9 mouse cellular contexts compared by ENCODE assay signal in genomic region chr9:51103808-51104514, GRCm38 (mm10). TPM values are rescaled to one million over a fixed set of nuclear protein-coding genes. Genes with fewer than 3 reads are reported as not detected.
DNase-seq lines count a peak whose midpoint lies in the region; ATAC-seq and TF ChIP-seq lines count a peak whose summit lies in the region.
"Had no signal": no experiment of that assay in that cellular context is flagged by ENCODE, and none has a peak within 500 bp of the region (broad histone marks: within the 10 kb centered on the region; RNA-seq: fewer than 3 reads in every experiment).

No protein-coding gene starts in this region.

- H3K9ac ChIP-seq in lung, embryonic 14.5 days, result peak overlapping the region; percentile 66

- no peak for TF ChIP-seq CTCF in lung, embryonic 14.5 days (IDR thresholded peaks at IDR 0.05; ENCODE audit: low read depth)

- no peak overlapping the region for H3K27ac ChIP-seq in lung, embryonic 14.5 days (ENCODE audit: low read depth)

- ATAC-seq in megakaryocyte, adult 5-6 weeks (ENCODE audit: poor library complexity, severe bottlenecking), result no peak
- ATAC-seq in lung, embryonic 14.5 days (ENCODE audit: insufficient read depth), result peak; percentile 73

- peak overlapping the region; percentile 99 for H3K4me2 ChIP-seq in lung, embryonic 14.5 days

- DNase-seq in cerebellum, adult 8-10 months, result peak; percentile 11
- peak; percentile 8 for DNase-seq in gastrocnemius, postnatal 25 days
- DNase-seq in kidney, adult 18-20 months, result peak; percentile 21
- peak; percentile 67 for DNase-seq in lung, embryonic 14.5 days
- peak; percentile 73 for DNase-seq in retina, postnatal 1 day
- DNase-seq in frontal cortex, adult 2 months (ENCODE audit: extremely low spot score in 1 of 2, low spot score in 1 of 2), result no peak

- H3K9me3 ChIP-seq in megakaryocyte, embryonic 14.5 days, result peaks cover 6% of the 10 kb centered on the region
- no peaks in the 10 kb centered on the region for H3K9me3 ChIP-seq in lung, embryonic 14.5 days (ENCODE audit: low read depth, low read length)

- WGBS in lung, embryonic 14.5 days, result 12% methylated on average over 30 of the region's 30 CpGs

- no peaks in the 10 kb centered on the region for H3K36me3 ChIP-seq in megakaryocyte, embryonic 14.5 days (replicated peaks; ENCODE audit: low read length)
- H3K36me3 ChIP-seq in lung, embryonic 14.5 days (ENCODE audit: insufficient read depth), result no peaks in the 10 kb centered on the region

- peaks cover 57% of the 10 kb centered on the region for H3K27me3 ChIP-seq in megakaryocyte, embryonic 14.5 days (replicated peaks)
- H3K27me3 ChIP-seq in lung, embryonic 14.5 days (ENCODE audit: insufficient read depth, low read length), result peaks cover 8% of the 10 kb centered on the region; the same call in 1 of the 2 replicates

- peaks cover 29% of the 10 kb centered on the region for H3K4me1 ChIP-seq in megakaryocyte, embryonic 14.5 days
- H3K4me1 ChIP-seq in lung, embryonic 14.5 days (ENCODE audit: insufficient read depth), result no peaks in the 10 kb centered on the region; the same call in 1 of the 2 replicates

- peak overlapping the region; percentile 89 for H3K4me3 ChIP-seq in megakaryocyte, embryonic 14.5 days (replicated peaks)
- H3K4me3 ChIP-seq in lung, embryonic 14.5 days (ENCODE audit: low read depth, low read length), result peak overlapping the region; percentile 56

RNA-seq across cellular contexts. Expression of gene 4833427G06Rik, which starts 2.1 kb away (rescaled TPM):
- polyA plus RNA-seq in megakaryocyte, embryonic 14.5 days (2012; ENCODE audit: insufficient read depth, low replicate concordance), result not detected in 2 replicates
- total RNA-seq in megakaryocyte, adult 5-6 weeks (2015), result not detected in 2 replicates
- total RNA-seq in megakaryocyte, adult 5-6 weeks (2017), result not detected in 2 replicates
- not detected for total RNA-seq in gastrocnemius, postnatal 25 days (2021)
- polyA plus RNA-seq in lung, embryonic 14.5 days (2014; fragmentation: Nextera tagmentation; extraction: Ambion mirVana), result 0.58 TPM in 1 of 2 replicates, not detected in the other
- polyA plus RNA-seq in frontal cortex, adult 2 months (2012; rRNA removed), result not detected in 2 replicates

RNA-seq across cellular contexts. Expression of gene Layn, which starts 27.1 kb away (rescaled TPM):
- polyA plus RNA-seq in megakaryocyte, embryonic 14.5 days (2012; ENCODE audit: insufficient read depth, low replicate concordance), result 5.9 and 16.2 TPM in 2 replicates
- 5.9 and 8.1 TPM in 2 replicates for total RNA-seq in megakaryocyte, adult 5-6 weeks (2015)
- 16.3 and 20.6 TPM in 2 replicates for total RNA-seq in megakaryocyte, adult 5-6 weeks (2017)
- total RNA-seq in gastrocnemius, postnatal 25 days (2021), result 1 to 10 TPM in 1 of 2 experiments, under 1 TPM in 1; 0.64 to 2.8 TPM
- 5.4 and 7.3 TPM in 2 replicates for polyA plus RNA-seq in lung, embryonic 14.5 days (2014; fragmentation: Nextera tagmentation; extraction: Ambion mirVana)
- polyA plus RNA-seq in frontal cortex, adult 2 months (2012; rRNA removed), result 3.9 and 4.8 TPM in 2 replicates

RNA-seq across cellular contexts. Expression of gene Btg4, which starts 43.3 kb away (rescaled TPM):
- polyA plus RNA-seq in megakaryocyte, embryonic 14.5 days (2012; ENCODE audit: insufficient read depth, low replicate concordance), result not detected in 2 replicates
- not detected in 2 replicates for total RNA-seq in megakaryocyte, adult 5-6 weeks (2015)
- not detected in 2 replicates for total RNA-seq in megakaryocyte, adult 5-6 weeks (2017)
- total RNA-seq in gastrocnemius, postnatal 25 days (2021), result not detected
- not detected in 2 replicates for polyA plus RNA-seq in lung, embryonic 14.5 days (2014; fragmentation: Nextera tagmentation; extraction: Ambion mirVana)
- polyA plus RNA-seq in frontal cortex, adult 2 months (2012; rRNA removed), result not detected in 2 replicates
- total RNA-seq: layer of hippocampus, adult 8-10 months had no signal

Comparison
In these comparisons a context has a peak if more than half of its experiments do, and no peak if none do; other contexts are left out.
1. DNase-seq: peak in cerebellum, adult 8-10 months (single experiment), gastrocnemius, postnatal 25 days (single experiment), kidney, adult 18-20 months (single experiment), lung, embryonic 14.5 days (single experiment) and retina, postnatal 1 day (single experiment); none in frontal cortex, adult 2 months (0 of 2).